Mouse (Mus musculus) gastrocnemius, postnatal 4 days (tissue): ENCODE measurements around the gene Vmn1r188. TPM values are rescaled to one million over a fixed set of nuclear protein-coding genes. Genes with fewer than 3 reads are reported as not detected.
A peak's percentile ranks its signal among the peaks of the same experiment; 100 is the strongest.
"Not testable (repeated sequence)": the region's sequence is repeated elsewhere in the genome, so short reads cannot be mapped to it uniquely, and the experiment has no call there.

ENCODE experiments used
- DNase-seq, 2 experiments: peaks; one replicate each; pipeline ENCODE4 v3.0.0; 2021 to 2022; ENCODE audit warnings: low spot score in 2 of 2, mixed read lengths in 2 of 2
- microRNA-seq: library from miRNA; unstranded; fragments of <30 nt; microRNA quantifications from one replicate; pipeline ENCODE4 v1.2.0, GENCODE M21; 2021
- total RNA-seq, 2 experiments: library from RNA; stranded (reverse); gene quantifications; 2 replicates each; pipeline ENCODE4 v1.2.3; 2021

Gene Vmn1r188
- total RNA-seq, 2 experiments from 2014 or later = not detected

- DNase-seq = no peak
These were observed 34.4 kb upstream of the Vmn1r188 start for GRCm38 (mm10) chr13:22049737-22050440.

GRCm38 (mm10) chr13:22050591-22051522 lies 33.4 kb upstream of the Vmn1r188 start:
- peak; percentile 56 to 86 for DNase-seq

GRCm38 (mm10) chr13:22051523-22051859 lies 32.7 kb upstream of the Vmn1r188 start:
- DNase-seq = no peak

DNA sequence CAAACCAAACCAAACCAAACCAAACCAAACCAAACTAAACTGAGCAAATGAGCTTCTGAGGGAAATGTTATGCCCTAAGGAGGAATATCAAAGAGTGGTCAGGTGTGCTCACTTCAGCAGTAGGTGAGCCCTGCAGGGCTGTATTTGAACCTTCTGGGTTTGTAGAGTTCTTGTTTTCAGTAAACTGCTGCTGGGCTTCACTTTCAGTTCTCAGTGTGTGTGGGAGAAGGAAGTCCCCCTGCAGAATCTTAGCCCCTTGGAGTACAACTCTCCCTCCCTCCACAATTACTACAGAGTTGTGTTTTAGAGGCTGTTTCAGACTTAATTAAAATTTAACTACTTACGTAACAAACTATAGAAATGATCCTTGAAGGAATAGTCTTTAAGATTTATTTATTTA lies 30.5 kb upstream of the Vmn1r188 start:
- no peak for DNase-seq

DNA sequence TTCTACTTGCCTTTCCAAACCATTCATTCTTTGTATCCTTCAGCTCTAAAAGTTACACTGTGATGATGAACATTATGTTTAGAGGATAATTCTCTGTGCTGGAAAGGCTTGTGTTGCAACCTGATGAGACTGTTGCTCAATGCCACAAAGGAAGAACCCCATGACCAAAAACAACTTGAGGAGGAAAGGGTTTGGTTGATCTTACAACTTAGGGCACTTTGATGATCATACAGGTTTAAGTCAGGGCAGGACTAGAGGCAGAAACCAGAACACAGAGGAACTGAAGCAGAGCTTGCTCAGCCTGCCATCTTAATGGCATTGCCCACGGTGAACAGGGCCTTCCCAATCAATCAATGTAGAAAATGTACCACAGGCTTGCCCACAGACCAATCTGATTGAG lies 22.8 kb upstream of the Vmn1r188 start:
- DNase-seq = no peak

DNA sequence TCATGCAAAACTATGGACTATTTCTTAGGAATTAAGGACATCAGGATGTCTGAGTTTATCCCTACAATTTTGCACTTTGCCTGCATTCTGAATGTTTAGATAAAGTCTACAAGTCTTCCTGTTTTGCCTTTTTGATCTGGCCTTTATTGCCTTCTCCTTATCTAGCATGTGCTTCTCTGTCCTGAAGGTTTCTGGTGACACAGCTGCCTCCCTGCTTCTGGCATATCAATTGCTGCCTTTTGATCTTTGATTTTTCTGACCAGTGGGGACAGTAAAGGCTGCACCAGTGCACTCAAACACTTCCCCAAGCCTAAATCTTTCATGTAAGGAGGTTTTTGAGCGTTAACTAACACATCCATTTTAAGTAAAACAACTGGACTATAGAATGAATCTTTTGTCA lies 20.8 kb upstream of the Vmn1r188 start:
- DNase-seq = no peak

DNA sequence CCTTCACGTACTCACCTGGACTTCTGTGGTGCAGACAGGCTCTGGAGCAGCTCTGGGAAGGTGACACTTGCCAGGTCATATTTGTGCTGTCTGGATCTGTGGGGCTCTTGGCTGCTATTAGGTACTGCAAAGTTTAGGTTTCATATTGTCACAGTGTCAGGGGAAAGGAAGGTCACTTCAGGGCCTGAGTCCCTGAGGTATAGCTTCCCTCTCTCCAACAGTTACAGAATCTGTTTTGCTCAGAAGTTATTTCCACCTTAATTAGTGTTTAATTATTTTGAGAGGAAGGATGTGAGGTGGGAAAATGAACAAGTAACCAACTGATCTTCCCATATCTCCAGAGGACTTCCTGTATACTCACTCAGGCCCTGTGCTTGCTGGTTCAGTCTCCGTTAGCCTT lies 21.5 kb downstream of the Vmn1r188 start, which contains the start of gene Vmn1r189:
Gene Vmn1r189 (minus strand): TSS at position 101 of the 400 bp plus-strand sequence.
- DNase-seq = not testable (repeated sequence)

DNA sequence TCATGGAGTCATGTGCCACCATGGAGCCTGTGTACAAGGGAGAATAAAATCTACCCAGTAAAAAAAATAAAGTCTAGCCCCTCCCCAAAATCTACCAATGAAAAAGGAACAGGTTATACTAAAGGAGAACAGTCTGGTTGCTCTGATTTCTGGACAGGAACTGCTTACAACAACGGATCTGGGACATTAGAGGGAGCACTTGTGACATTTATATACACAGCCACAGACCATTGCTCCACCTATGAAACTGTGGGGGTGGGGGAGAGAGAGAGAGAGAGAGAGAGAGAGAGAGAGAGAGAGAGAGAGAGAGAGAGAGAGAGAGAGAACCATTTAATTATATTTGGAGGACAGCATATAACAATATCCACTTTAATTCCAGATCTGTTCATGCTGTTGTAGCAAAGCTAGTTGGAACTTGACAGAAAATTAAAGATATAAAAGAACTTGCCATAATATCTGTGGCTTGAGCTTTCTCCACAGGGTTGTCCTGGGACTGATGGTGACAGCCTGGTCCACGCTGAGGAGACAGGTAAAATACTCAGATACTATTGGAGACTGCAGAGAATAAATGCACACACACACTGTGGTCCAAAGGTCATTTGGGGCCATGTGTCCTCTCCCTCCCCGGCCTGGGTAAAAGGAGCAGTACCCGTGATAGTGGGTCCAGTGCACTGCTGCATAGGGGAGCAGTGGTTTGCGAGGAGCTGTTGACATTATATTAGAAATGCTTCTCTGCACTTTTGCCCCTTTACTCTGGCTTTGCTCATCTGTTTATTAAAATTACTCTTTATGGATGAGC lies 52.5 kb downstream of the Vmn1r188 start:
- DNase-seq = not testable (repeated sequence)

Small RNA genes within 50 kb of the gene (microRNA-seq; reads per million reads assigned to microRNA genes)
- gene Gm26300 (not detected), gene Gm44390 (not detected), gene Gm44486 (not detected)

Other genes with a start within 250 kb of the Vmn1r188 start
- 1 to 10 TPM; 1.4 to 2.6 TPM for gene Zfp184, start 139.3 kb upstream of the Vmn1r188 start, total RNA-seq
- not detected for gene Pom121l2, start 103.2 kb upstream of the Vmn1r188 start, total RNA-seq
- gene Prss16, start 74.7 kb upstream of the Vmn1r188 start, total RNA-seq = under 1 TPM; 0.20 to 0.21 TPM
- gene Hist1h2ah, start 48.9 kb upstream of the Vmn1r188 start, total RNA-seq = 100 to 1,000 TPM; 276 to 360 TPM
- gene Hist1h2bk, start 48.6 kb upstream of the Vmn1r188 start, total RNA-seq = 100 to 1,000 TPM; 393 to 555 TPM
- gene Hist1h4i, start 43.1 kb upstream of the Vmn1r188 start, total RNA-seq = 100 to 1,000 TPM; 143 to 189 TPM
- gene Hist1h2ag, start 41.5 kb upstream of the Vmn1r188 start, total RNA-seq = 100 to 1,000 TPM; 270 to 354 TPM
- gene Hist1h2bj, start 41.2 kb upstream of the Vmn1r188 start, total RNA-seq = 100 to 1,000 TPM; 250 to 321 TPM
- not detected for gene Vmn1r189, start 21.4 kb downstream of the Vmn1r188 start, total RNA-seq
- not detected for gene Vmn1r191, start 99.5 kb downstream of the Vmn1r188 start, total RNA-seq
- not detected for gene Vmn1r192, start 106.7 kb downstream of the Vmn1r188 start, total RNA-seq
- gene Vmn1r193, start 138.7 kb downstream of the Vmn1r188 start, total RNA-seq = not detected
- gene Vmn1r194, start 159.8 kb downstream of the Vmn1r188 start, total RNA-seq = not detected
- gene Vmn1r195, start 186.1 kb downstream of the Vmn1r188 start, total RNA-seq = not detected
- not detected for gene Vmn1r196, start 205.5 kb downstream of the Vmn1r188 start, total RNA-seq
- gene Vmn1r197, start 240.1 kb downstream of the Vmn1r188 start, total RNA-seq = not detected